Mouse (Mus musculus) hindbrain, embryonic 16.5 days (tissue): Measurements from ENCODE around the gene Stk11. TPM values are rescaled to one million over a fixed set of nuclear protein-coding genes. Genes with fewer than 3 reads are reported as not detected.

ENCODE experiments used
- ATAC-seq: fragments of 200-750 bp; cut with Nextera tagmentation; 2 replicates; pipeline ENCODE4 v1.8.0; 2017; ENCODE audit warnings: moderate TSS enrichment, moderate library complexity
- H3K27ac ChIP-seq: fragments of 300-500 bp; sonication (generic); 2 replicates; pipeline ENCODE4 v1.5.1; 2014; ENCODE audit warnings: low read depth, mild to moderate bottlenecking, control low read depth, low read length, moderate library complexity
- H3K27me3 ChIP-seq: fragments of 300-500 bp; sonication (generic); replicated peaks from 2 replicates; pipeline ENCODE4 v1.6.1; 2014; ENCODE audit warnings: low read length; ENCODE audit not compliant: control insufficient read depth, insufficient read depth
- H3K36me3 ChIP-seq: fragments of 300-500 bp; sonication (generic); 2 replicates; pipeline ENCODE4 v1.6.1; 2014; ENCODE audit warnings: mild to moderate bottlenecking, low read length, moderate library complexity, mixed read lengths; ENCODE audit not compliant: control insufficient read depth, insufficient read depth
- H3K4me1 ChIP-seq: fragments of 300-500 bp; sonication (generic); 2 replicates; pipeline ENCODE4 v1.6.1; 2014; ENCODE audit warnings: low read depth, low read length; ENCODE audit not compliant: control insufficient read depth, insufficient read depth
- H3K4me2 ChIP-seq: fragments of 300-500 bp; sonication (generic); 2 replicates; pipeline ENCODE4 v1.6.1; 2014; ENCODE audit warnings: mild to moderate bottlenecking, low read length, control low read depth, moderate library complexity
- H3K4me3 ChIP-seq: fragments of 300-500 bp; sonication (generic); 2 replicates; pipeline ENCODE4 v1.5.1; 2014; ENCODE audit warnings: mild to moderate bottlenecking, low read length, control low read depth, moderate library complexity
- H3K9ac ChIP-seq: fragments of 300-500 bp; sonication (generic); 2 replicates; pipeline ENCODE4 v1.6.1; 2014; ENCODE audit warnings: low read depth, mild to moderate bottlenecking, control low read depth, low read length, moderate library complexity
- H3K9me3 ChIP-seq: fragments of 300-500 bp; sonication (generic); 2 replicates; pipeline ENCODE4 v1.6.1; 2014; ENCODE audit warnings: mild to moderate bottlenecking, low read length, moderate library complexity; ENCODE audit not compliant: control insufficient read depth
- WGBS: fragments of 180-500 bp; shearing (Covaris S2); extraction: QIAGEN DNeasy Blood & Tissue Kit; methylation state at CpG from one replicate; pipeline ENCODE4 v1.1.7; 2014; 5-methylcytosine and 5-hydroxymethylcytosine counted together
- polyA plus RNA-seq: library from polyadenylated mRNA; unstranded; fragments of >200 nt; fragmentation: Nextera tagmentation; extraction: Ambion mirVana; gene quantifications from 2 replicates; pipeline ENCODE4 v1.2.1, GENCODE M21; 2015

Gene Stk11
- polyA plus RNA-seq, 1 experiment from 2014 or later = 17.7 TPM

GRCm38 (mm10) chr10:80179068-80180051, 63.8 kb downstream of the Stk11 start, which contains the start of gene Efna2:
Gene Efna2 (plus strand): TSS chr10:80179482.
- Histone ChIP-seq H3K9me3 (no peaks in the 10 kb centered on the region), H3K36me3 (no peaks in the 10 kb centered on the region), H3K9ac (peak within 1 kb of the TSS; percentile 92), H3K4me2 (peak within 1 kb of the TSS; percentile 77), H3K27me3 (no peaks in the 10 kb centered on the region), H3K27ac (peak within 1 kb of the TSS; percentile 82), H3K4me1 (peaks cover 25% of the 10 kb centered on the region), H3K4me3 (peak within 1 kb of the TSS; percentile 81)
- 2% methylated on average over 75 of the region's 106 CpGs for whole genome bisulfite sequencing
- peak; percentile 77 for ATAC-seq

Other genes with a start within 250 kb of the Stk11 start
- 10.4 and 11.2 TPM in 2 replicates for gene Prtn3, start 241.3 kb upstream of the Stk11 start, polyA plus RNA-seq
- gene Plppr3, start 241.2 kb upstream of the Stk11 start, polyA plus RNA-seq = 387 and 426 TPM in 2 replicates
- 0.26 and 0.32 TPM in 2 replicates for gene Elane, start 229.6 kb upstream of the Stk11 start, polyA plus RNA-seq
- gene Cfd, start 224.9 kb upstream of the Stk11 start, polyA plus RNA-seq = not detected in 2 replicates
- 48.2 and 53.8 TPM in 2 replicates for gene Med16, start 206.9 kb upstream of the Stk11 start, polyA plus RNA-seq
- gene Gm26602, start 204.9 kb upstream of the Stk11 start, polyA plus RNA-seq = 1.4 and 18.3 TPM in 2 replicates
- gene Kiss1r, start 198.8 kb upstream of the Stk11 start, polyA plus RNA-seq = 3.1 and 3.7 TPM in 2 replicates
- gene R3hdm4, start 194.6 kb upstream of the Stk11 start, polyA plus RNA-seq = 293 and 300 TPM in 2 replicates
- 1.6 and 1.7 TPM in 2 replicates for gene Arid3a, start 188.8 kb upstream of the Stk11 start, polyA plus RNA-seq
- gene Wdr18, start 155.7 kb upstream of the Stk11 start, polyA plus RNA-seq = 97.7 and 102 TPM in 2 replicates
- 0.45 and 0.46 TPM in 2 replicates for gene Grin3b, start 145.1 kb upstream of the Stk11 start, polyA plus RNA-seq
- 11.7 and 17.4 TPM in 2 replicates for gene Tmem259, start 131.5 kb upstream of the Stk11 start, polyA plus RNA-seq
- 30.5 and 38.9 TPM in 2 replicates for gene Cnn2, start 127.2 kb upstream of the Stk11 start, polyA plus RNA-seq
- gene Abca7, start 119.3 kb upstream of the Stk11 start, polyA plus RNA-seq = 4.2 and 5.1 TPM in 2 replicates
- 1.7 and 2.2 TPM in 2 replicates for gene Arhgap45, start 99.2 kb upstream of the Stk11 start, polyA plus RNA-seq
- gene Polr2e, start 76.0 kb upstream of the Stk11 start, polyA plus RNA-seq = 141 and 143 TPM in 2 replicates
- 601 and 643 TPM in 2 replicates for gene Gpx4, start 68.6 kb upstream of the Stk11 start, polyA plus RNA-seq
- gene Sbno2, start 10.2 kb upstream of the Stk11 start, polyA plus RNA-seq = 10.3 and 13.0 TPM in 2 replicates
- 554 and 581 TPM in 2 replicates for gene Atp5d, start 22.8 kb downstream of the Stk11 start, polyA plus RNA-seq
- gene Cbarp, start 25.0 kb downstream of the Stk11 start, polyA plus RNA-seq = 98.8 and 130 TPM in 2 replicates
- gene Midn, start 32.5 kb downstream of the Stk11 start, polyA plus RNA-seq = 16.0 and 16.1 TPM in 2 replicates
- 288 and 311 TPM in 2 replicates for gene Cirbp, start 50.2 kb downstream of the Stk11 start, polyA plus RNA-seq
- gene 1600002K03Rik, start 57.1 kb downstream of the Stk11 start, polyA plus RNA-seq = 9.4 and 10.1 TPM in 2 replicates
- gene Efna2, start 63.7 kb downstream of the Stk11 start, polyA plus RNA-seq = 21.5 and 22.7 TPM in 2 replicates
- gene Mum1, start 110.6 kb downstream of the Stk11 start, polyA plus RNA-seq = 38.0 and 38.7 TPM in 2 replicates
- 349 and 361 TPM in 2 replicates for gene Ndufs7, start 133.3 kb downstream of the Stk11 start, polyA plus RNA-seq
- gene Gamt, start 145.2 kb downstream of the Stk11 start, polyA plus RNA-seq = 31.8 and 32.6 TPM in 2 replicates
- gene Dazap1, start 145.7 kb downstream of the Stk11 start, polyA plus RNA-seq = 38.4 and 38.5 TPM in 2 replicates
- gene Rps15, start 176.7 kb downstream of the Stk11 start, polyA plus RNA-seq = 491 and 527 TPM in 2 replicates
- 139 and 149 TPM in 2 replicates for gene Apc2, start 180.2 kb downstream of the Stk11 start, polyA plus RNA-seq
- gene 2310011J03Rik, start 204.7 kb downstream of the Stk11 start, polyA plus RNA-seq = 31.7 and 32.8 TPM in 2 replicates
- gene Pcsk4, start 213.7 kb downstream of the Stk11 start, polyA plus RNA-seq = 8.1 and 8.5 TPM in 2 replicates
- gene Reep6, start 214.2 kb downstream of the Stk11 start, polyA plus RNA-seq = 7.5 and 7.6 TPM in 2 replicates
- gene Adamtsl5, start 232.6 kb downstream of the Stk11 start, polyA plus RNA-seq = 1.1 and 1.8 TPM in 2 replicates
- gene Plk5, start 240.7 kb downstream of the Stk11 start, polyA plus RNA-seq = 9.3 and 11.0 TPM in 2 replicates